Mouse (Mus musculus) CH12.LX (cell line): ENCODE measurements around the gene Tgfbr1. TPM values are rescaled to one million over a fixed set of nuclear protein-coding genes. Genes with fewer than 3 reads are reported as not detected.

Experiments used
- DNase-seq: peaks from one replicate; pipeline ENCODE4 v3.0.0-alpha.2; 2013; ENCODE audit errors: extremely low read depth
- H3K27ac ChIP-seq: 2 replicates; pipeline ENCODE4 v1.5.1; 2012; ENCODE audit warnings: low read depth, mild to moderate bottlenecking, control low read depth, moderate library complexity; ENCODE audit not compliant: insufficient read depth
- H3K27me3 ChIP-seq: replicated peaks from 2 replicates; pipeline ENCODE3; 2012; ENCODE audit warnings: inconsistent platforms
- H3K36me3 ChIP-seq, 2 experiments: replicated peaks in 1 of 2; 2 replicates each; pipeline versions ENCODE3 to v1.6.1; 2012; ENCODE audit warnings: inconsistent platforms in 1 of 2, low read length in 1 of 2, mild to moderate bottlenecking in 1 of 2, mixed read lengths in 1 of 2, moderate library complexity in 1 of 2; ENCODE audit not compliant: control insufficient read depth in 1 of 2, insufficient read depth in 1 of 2
- H3K4me1 ChIP-seq, 2 experiments: 2 replicates each; pipeline ENCODE4 v1.6.1; 2012; ENCODE audit warnings: inconsistent platforms in 1 of 2, moderate library complexity in 1 of 2; ENCODE audit not compliant: insufficient read depth in 2 of 2, control insufficient read depth in 1 of 2
- H3K4me2 ChIP-seq: 2 replicates; pipeline ENCODE4 v1.6.1; 2012; ENCODE audit warnings: low read depth, mild to moderate bottlenecking, control low read depth; ENCODE audit not compliant: poor library complexity, insufficient read depth, severe bottlenecking
- H3K4me3 ChIP-seq, 3 experiments: fragments of 150-350 bp in 1 of 3; sonication (generic) in 1 of 3; replicated peaks in 1 of 3; 2 replicates each; pipeline versions ENCODE3 to v1.5.1; 2011 to 2012; ENCODE audit warnings: low read depth in 2 of 3, low read length in 2 of 3, mild to moderate bottlenecking in 2 of 3, moderate library complexity in 2 of 3, control low read depth in 1 of 3, improper control_type of control experiment in 1 of 3, inconsistent platforms in 1 of 3, mixed read lengths in 1 of 3; ENCODE audit not compliant: poor library complexity in 1 of 3
- H3K79me2 ChIP-seq: replicated peaks from 2 replicates; pipeline ENCODE4 v1.6.1; 2012; ENCODE audit warnings: mild to moderate bottlenecking, moderate library complexity; ENCODE audit not compliant: control insufficient read depth, poor library complexity, insufficient read depth, severe bottlenecking; ENCODE audit errors: extremely low read depth
- H3K9ac ChIP-seq: 2 replicates; pipeline ENCODE4 v1.6.1; 2012; ENCODE audit warnings: low read depth, mild to moderate bottlenecking, control low read depth, moderate library complexity; ENCODE audit not compliant: insufficient read depth
- H3K9me3 ChIP-seq: replicated peaks from 2 replicates; pipeline ENCODE3; 2012; ENCODE audit warnings: low read length, inconsistent platforms, mixed read lengths
- CHD1 ChIP-seq: IDR thresholded peaks from 2 replicates; pipeline ENCODE4 v1.6.1; 2012; ENCODE audit warnings: low read depth, low read length, improper control_type of control experiment, inconsistent platforms
- E2F4 ChIP-seq: IDR thresholded peaks from 2 replicates; pipeline ENCODE4 v1.6.1; 2011; ENCODE audit warnings: low read depth, low read length, improper control_type of control experiment; ENCODE audit not compliant: insufficient replicate concordance
- ELF1 ChIP-seq: IDR thresholded peaks from 2 replicates; pipeline ENCODE4 v1.6.1; 2014; ENCODE audit warnings: low read depth, mild to moderate bottlenecking, inconsistent platforms, low read length, improper control_type of control experiment
- EP300 ChIP-seq: IDR thresholded peaks from 2 replicates; pipeline ENCODE4 v1.6.1; 2011; ENCODE audit warnings: low read length, improper control_type of control experiment
- ETS1 ChIP-seq: conservative IDR thresholded peaks from 2 replicates; pipeline ENCODE4 v1.6.1; 2012; ENCODE audit warnings: low read depth, mild to moderate bottlenecking, inconsistent platforms, low read length, improper control_type of control experiment, moderate library complexity
- GABPA ChIP-seq: IDR thresholded peaks from 2 replicates; pipeline ENCODE4 v1.6.1; 2012; ENCODE audit warnings: low read depth, low read length, improper control_type of control experiment, inconsistent platforms; ENCODE audit not compliant: insufficient replicate concordance
- IRF4 ChIP-seq: IDR thresholded peaks from 2 replicates; pipeline ENCODE4 v1.6.1; 2014; ENCODE audit warnings: low read depth, mild to moderate bottlenecking, inconsistent platforms, low read length, improper control_type of control experiment
- JUND ChIP-seq: conservative IDR thresholded peaks from 2 replicates; pipeline ENCODE4 v1.6.1; 2011; ENCODE audit warnings: low read depth, low read length, improper control_type of control experiment
- MAFK ChIP-seq: IDR thresholded peaks from 2 replicates; pipeline ENCODE4 v1.6.1; 2011; ENCODE audit warnings: low read length, improper control_type of control experiment; ENCODE audit not compliant: insufficient replicate concordance
- MAX ChIP-seq: IDR thresholded peaks from 2 replicates; pipeline ENCODE4 v1.6.1; 2011; ENCODE audit warnings: low read length, improper control_type of control experiment
- MEF2A ChIP-seq: IDR thresholded peaks from 2 replicates; pipeline ENCODE4 v1.6.1; 2014; ENCODE audit warnings: low read depth, mild to moderate bottlenecking, inconsistent platforms, low read length, improper control_type of control experiment, borderline replicate concordance
- PAX5 ChIP-seq: IDR thresholded peaks from 2 replicates; pipeline ENCODE4 v1.6.1; 2012; ENCODE audit warnings: low read length, inconsistent platforms, mixed read lengths
- TBP ChIP-seq: conservative IDR thresholded peaks from 2 replicates; pipeline ENCODE4 v1.6.1; 2011; ENCODE audit warnings: low read depth, low read length, improper control_type of control experiment
- UBTF ChIP-seq: IDR thresholded peaks from 2 replicates; pipeline ENCODE4 v1.6.1; 2012; ENCODE audit warnings: low read depth, mild to moderate bottlenecking, inconsistent platforms, low read length, improper control_type of control experiment, moderate library complexity
- ZC3H11A ChIP-seq: IDR thresholded peaks from 2 replicates; pipeline ENCODE4 v1.6.1; 2012; ENCODE audit warnings: low read depth, mild to moderate bottlenecking, inconsistent platforms, low read length, improper control_type of control experiment
- ZMIZ1 ChIP-seq: IDR thresholded peaks from 2 replicates; pipeline ENCODE4 v1.6.1; 2012; ENCODE audit warnings: low read depth, mild to moderate bottlenecking, inconsistent platforms, low read length, improper control_type of control experiment
- ZNF384 ChIP-seq: IDR thresholded peaks from 2 replicates; pipeline ENCODE4 v1.6.1; 2012; ENCODE audit warnings: low read depth, low read length, improper control_type of control experiment, inconsistent platforms
- dilution Hi-C: fragments of 300-500 bp; cut with MboI; formaldehyde crosslinking; loops from 2 replicates; pipeline ENCODE4 v1.14.3; 2020; ENCODE audit warnings: low sequenced_read_pairs; ENCODE audit not compliant: extremely low pct_unique_long_range_greater_than_20kb, extremely low pct_ligation_motif_present
- in situ Hi-C: fragments of 300-500 bp; cut with MboI; formaldehyde crosslinking; loops from 3 replicates; pipeline ENCODE4 v1.14.3; 2019; ENCODE audit warnings: low sequenced_read_pairs, low pct_ligation_motif_present, low pct_unique_long_range_greater_than_20kb, mixed read lengths
- polyA plus RNA-seq: library from polyadenylated mRNA; unstranded; fragments of >175 nt; gene quantifications from 2 replicates; pipeline ENCODE4 v1.2.1, GENCODE M21; 2012; ENCODE audit warnings: low read depth; ENCODE audit not compliant: insufficient read length
- total RNA-seq, 2 experiments: library from RNA; depleted of rRNA; stranded (reverse); fragments of 300-350 nt in 1 of 2; fragments of >200 nt in 1 of 2; gene quantifications; 2 replicates each; pipeline ENCODE4 v1.2.3; 2012 to 2014

Gene Tgfbr1
- total and polyA plus RNA-seq, 3 experiments, result 3.4 to 8.7 (median 7.0) TPM

DNA sequence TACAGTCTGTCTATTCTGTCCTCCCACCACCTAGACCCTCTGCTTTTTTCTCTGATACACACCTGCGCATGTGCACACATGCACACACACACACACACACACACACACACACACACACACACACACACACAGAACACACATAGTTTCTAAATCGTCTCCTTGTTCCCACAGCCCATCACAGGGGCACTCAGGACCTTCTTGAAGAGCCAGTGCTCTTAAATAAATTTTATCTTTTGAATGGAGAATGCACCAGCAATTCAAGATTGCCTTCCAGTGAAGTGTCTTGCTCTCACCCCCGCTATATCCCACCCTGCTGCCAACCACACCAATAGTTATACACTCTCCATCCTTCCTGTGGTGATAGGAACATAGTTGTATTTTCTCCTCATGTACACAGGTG lies 69.9 kb downstream of the Tgfbr1 start:
- Histone ChIP-seq H3K4me2 (no peak overlapping the region), H3K36me3 (no peaks in the 10 kb centered on the region), H3K27me3 (no peaks in the 10 kb centered on the region), H3K9me3 (no peaks in the 10 kb centered on the region), H3K4me3 (no peak overlapping the region), H3K79me2 (no peaks in the 10 kb centered on the region), H3K4me1 (peaks cover 9 to 22% of the 10 kb centered on the region in 2 experiments), H3K9ac (no peak overlapping the region), H3K27ac (no peak overlapping the region)
- dilution Hi-C loops (no loop called here), in situ Hi-C loops (no loop called here)
- no peak for TF ChIP-seq EP300
- no peak for TF ChIP-seq MAFK
- no peak for TF ChIP-seq ZMIZ1
- no peak for DNase-seq

DNA sequence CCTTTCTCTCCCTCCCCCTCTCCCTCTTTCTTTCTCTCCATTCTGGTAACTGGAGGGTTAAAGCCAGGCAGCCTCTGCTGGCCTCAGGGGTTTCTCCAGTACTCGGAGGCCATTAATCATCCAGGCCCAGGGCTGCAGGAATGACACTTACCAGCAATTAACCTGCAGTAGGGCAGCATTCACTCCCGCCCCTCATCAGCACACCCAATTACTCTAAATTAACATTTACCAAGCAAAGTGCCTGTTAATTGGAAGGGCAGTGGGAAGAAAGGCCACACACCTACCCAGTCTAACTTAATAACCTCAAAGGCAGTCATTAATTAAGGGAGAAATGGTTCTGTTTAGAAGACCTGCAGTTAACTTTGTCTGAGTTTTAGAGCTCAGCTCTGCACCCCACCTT lies 71.4 kb downstream of the Tgfbr1 start:
- Histone ChIP-seq H3K4me2 (no peak overlapping the region), H3K79me2 (no peaks in the 10 kb centered on the region), H3K27me3 (no peaks in the 10 kb centered on the region), H3K4me1 (peaks cover 11 to 25% of the 10 kb centered on the region in 2 experiments), H3K36me3 (no peaks in the 10 kb centered on the region), H3K9me3 (no peaks in the 10 kb centered on the region), H3K27ac (no peak overlapping the region), H3K4me3 (no peak overlapping the region), H3K9ac (no peak overlapping the region)
- TF ChIP-seq IRF4 (no peak), MAFK (no peak), ZNF384 (no peak), JUND (no peak), PAX5 (no peak), MEF2A (no peak), MAX (no peak), ZC3H11A (no peak), CHD1 (no peak), ZMIZ1 (no peak), GABPA (no peak), E2F4 (no peak), ETS1 (no peak), UBTF (no peak), ELF1 (no peak), TBP (no peak)
- no peak for DNase-seq
- in situ Hi-C loops (no loop called here), dilution Hi-C loops (no loop called here)
